Mouse (Mus musculus) gastrocnemius, postnatal 36 days (tissue): ENCODE measurements around the gene Frrs1l. TPM values are rescaled to one million over a fixed set of nuclear protein-coding genes. Genes with fewer than 3 reads are reported as not detected.

Experiments
- DNase-seq, 2 experiments: peaks; one replicate each; pipeline ENCODE4 v3.0.0; 2022
- intact Hi-C: fragments of 180-260 bp; cut with DNase I; formaldehyde crosslinking; loops from one replicate; pipeline ENCODE4 v1.15.1; 2025
- total RNA-seq, 2 experiments: library from RNA; stranded (reverse); gene quantifications; 2 replicates each; pipeline ENCODE4 v1.2.3; 2021

Gene Frrs1l
- total RNA-seq, 2 experiments from 2014 or later, result not detected

DNA sequence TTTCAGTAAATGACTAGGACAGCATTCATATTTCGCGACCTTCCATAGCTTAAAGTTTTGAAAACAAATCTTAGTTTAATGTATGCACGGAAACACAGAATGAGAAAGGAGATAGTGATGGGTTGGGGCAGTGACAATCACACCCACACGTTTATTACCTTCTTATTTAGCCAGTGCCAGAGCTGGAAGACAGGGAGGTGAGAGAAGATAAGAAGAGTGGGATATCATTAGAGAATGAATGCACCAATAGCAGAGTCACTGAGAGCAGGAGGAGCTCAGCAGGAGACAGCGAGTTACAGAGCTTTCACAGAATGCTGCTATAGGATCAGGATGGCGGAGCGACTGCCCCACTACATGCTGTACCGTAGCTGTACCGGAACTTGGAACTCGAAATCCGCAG lies 68.0 kb downstream of the Frrs1l start:
- no peak for DNase-seq
- intact Hi-C loops, result no loop called here

GRCm38 (mm10) chr4:56915732-56916325 lies 74.4 kb downstream of the Frrs1l start:
- no peak for DNase-seq
- intact Hi-C loops, result no loop called here

DNA sequence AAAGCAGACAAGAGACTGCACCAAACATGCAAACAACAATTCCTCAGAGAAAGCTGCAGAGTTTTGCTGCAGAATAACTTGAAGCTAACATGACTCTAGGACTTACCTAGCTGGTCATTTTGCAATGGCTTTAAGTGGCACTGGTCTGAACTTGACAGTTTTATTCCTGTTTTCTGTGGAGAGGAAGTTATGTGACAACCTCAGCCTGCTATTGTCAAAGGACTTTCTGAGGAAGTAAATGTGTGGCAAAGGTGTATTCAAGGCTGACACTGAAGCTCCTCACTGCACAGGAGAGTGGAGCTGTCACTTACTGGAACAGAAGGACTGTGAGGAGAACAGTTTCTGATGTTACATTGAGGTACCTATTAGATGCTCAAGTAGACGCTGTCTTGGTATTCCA lies 75.4 kb downstream of the Frrs1l start:
- intact Hi-C loops, result no loop called here
- no peak for DNase-seq

GRCm38 (mm10) chr4:56914338-56914737 lies 75.9 kb downstream of the Frrs1l start:
- intact Hi-C loops, result no loop called here
- DNase-seq, result no peak

DNA sequence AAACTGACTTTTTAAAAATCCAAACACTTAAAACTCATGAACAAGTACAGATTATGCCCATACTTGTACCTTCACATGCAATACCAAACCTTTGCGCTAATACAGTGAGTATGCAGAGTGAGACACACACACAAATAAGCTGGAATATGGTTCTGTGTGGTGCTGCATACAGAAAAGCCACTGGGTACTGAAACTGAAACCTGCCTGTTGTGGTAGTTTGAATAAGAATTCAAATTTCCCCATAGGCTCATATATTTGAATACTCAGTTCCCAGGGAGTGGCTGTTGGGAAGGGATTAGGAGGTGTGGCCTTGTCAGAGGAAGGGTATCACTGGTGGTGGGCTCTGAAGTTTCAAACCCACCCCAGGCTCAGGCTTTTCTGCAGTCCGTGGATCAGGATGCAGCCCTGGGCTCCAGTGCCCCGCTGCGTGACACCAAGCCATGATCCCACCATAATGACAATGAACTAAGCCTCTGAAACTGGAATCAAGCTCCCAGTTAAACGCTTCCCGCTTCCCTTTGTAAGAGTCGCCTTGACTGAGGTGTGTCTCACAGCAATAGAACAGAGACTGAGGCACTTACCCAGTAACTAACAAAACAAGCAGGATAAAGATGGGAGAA lies 77.7 kb downstream of the Frrs1l start:
- no peak for DNase-seq
- intact Hi-C loops, result no loop called here

DNA sequence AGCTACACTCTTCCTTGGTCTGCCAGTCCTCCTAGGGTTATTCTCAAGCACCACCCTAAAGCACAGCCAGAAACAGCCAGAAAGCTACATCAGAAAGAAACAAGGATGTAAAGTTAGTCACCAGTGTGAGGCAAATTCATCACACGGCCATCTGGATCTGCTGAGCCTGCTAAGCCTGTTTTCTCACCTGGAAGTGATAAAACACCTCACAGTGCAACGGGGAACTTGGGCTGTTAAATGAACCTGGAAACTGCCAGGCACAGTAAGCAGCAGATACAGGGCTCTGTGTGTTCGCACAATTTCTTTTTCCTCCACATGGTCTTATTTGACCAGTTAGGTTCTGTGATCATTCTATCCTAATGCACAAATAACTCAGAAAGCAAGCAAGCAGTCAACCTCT lies 80.6 kb downstream of the Frrs1l start:
- intact Hi-C loops, result no loop called here
- DNase-seq, result no peak

GRCm38 (mm10) chr4:56907671-56908070 lies 82.5 kb downstream of the Frrs1l start:
- intact Hi-C loops, result no loop called here
- DNase-seq, result no peak

Other genes starting within 250 kb of the Frrs1l start
- not detected for gene Actl7b, start 248.9 kb downstream of the Frrs1l start, total RNA-seq
- gene Actl7a, start 247.0 kb downstream of the Frrs1l start, total RNA-seq, result not detected
- 10 to 100 TPM; 17.5 to 22.9 TPM for gene Elp1, start 188.1 kb downstream of the Frrs1l start, total RNA-seq
- 1 to 10 TPM; 1.1 to 2.3 TPM for gene Fam206a, start 188.0 kb downstream of the Frrs1l start, total RNA-seq
- gene Ctnnal1, start 125.2 kb downstream of the Frrs1l start, total RNA-seq, result 1 to 10 TPM; 8.3 to 9.2 TPM
- 10 to 100 TPM; 16.3 to 23.9 TPM for gene Tmem245, start 43.0 kb downstream of the Frrs1l start, total RNA-seq
- gene Epb41l4b, start 153.0 kb upstream of the Frrs1l start, total RNA-seq, result 1 to 10 TPM; 1.9 to 2.2 TPM